Mouse (Mus musculus): ENCODE data around the gene Ccr4. TPM values are rescaled to one million over a fixed set of nuclear protein-coding genes. Genes with fewer than 3 reads are reported as not detected.
A peak's percentile ranks its signal among the peaks of the same experiment; 100 is the strongest.

Gene Ccr4
- polyA plus RNA-seq, 1 experiment from 2014 or later: not detected

DNA sequence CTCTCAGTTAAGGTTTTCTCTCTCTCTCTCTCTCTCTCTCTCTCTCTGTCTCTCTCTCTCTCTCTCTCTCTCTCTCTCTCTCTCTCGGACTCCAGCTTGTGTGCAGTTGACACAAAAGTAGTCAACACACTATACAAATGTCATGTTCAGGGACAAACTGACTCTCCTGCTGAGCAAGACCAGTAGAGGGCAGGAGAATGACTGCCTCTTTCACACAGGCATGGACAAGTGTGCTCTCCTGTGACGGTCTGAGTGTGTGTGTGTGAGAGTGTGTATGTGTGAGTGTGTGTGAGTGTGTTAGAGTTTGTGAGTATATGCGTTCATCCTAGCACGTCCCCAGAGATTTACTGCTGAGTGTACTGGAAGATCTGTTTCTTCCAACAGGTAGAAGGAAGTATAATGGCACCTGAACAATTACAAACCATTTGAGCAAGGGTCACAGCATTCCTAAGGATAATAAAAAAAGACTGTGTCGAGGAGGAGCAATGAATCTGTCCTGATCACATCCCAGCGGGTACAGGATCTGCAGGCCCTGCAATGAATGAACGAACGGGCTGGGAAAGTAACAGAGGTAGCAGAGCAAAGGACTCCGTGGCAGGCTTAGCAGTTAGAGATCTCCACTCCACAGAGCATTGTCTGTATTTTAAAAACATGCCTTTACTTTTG lies 14.2 kb upstream of the Ccr4 start:
- H3K27me3 ChIP-seq: no peaks in the 10 kb centered on the region
- H3K27ac ChIP-seq: no peak overlapping the region
- no peaks in the 10 kb centered on the region for H3K4me1 ChIP-seq
- H3K9me3 ChIP-seq: peaks cover 5% of the 10 kb centered on the region
- H3K36me3 ChIP-seq (replicated peaks): peaks cover 3% of the 10 kb centered on the region
- ATAC-seq (ENCODE audit: low FRiP score): no peak
- no peak overlapping the region for H3K9ac ChIP-seq
- H3K4me3 ChIP-seq (replicated peaks): no peak overlapping the region
- 64% methylated on average over 9 of the region's 9 CpGs for WGBS
- no peak overlapping the region for H3K4me2 ChIP-seq

DNA sequence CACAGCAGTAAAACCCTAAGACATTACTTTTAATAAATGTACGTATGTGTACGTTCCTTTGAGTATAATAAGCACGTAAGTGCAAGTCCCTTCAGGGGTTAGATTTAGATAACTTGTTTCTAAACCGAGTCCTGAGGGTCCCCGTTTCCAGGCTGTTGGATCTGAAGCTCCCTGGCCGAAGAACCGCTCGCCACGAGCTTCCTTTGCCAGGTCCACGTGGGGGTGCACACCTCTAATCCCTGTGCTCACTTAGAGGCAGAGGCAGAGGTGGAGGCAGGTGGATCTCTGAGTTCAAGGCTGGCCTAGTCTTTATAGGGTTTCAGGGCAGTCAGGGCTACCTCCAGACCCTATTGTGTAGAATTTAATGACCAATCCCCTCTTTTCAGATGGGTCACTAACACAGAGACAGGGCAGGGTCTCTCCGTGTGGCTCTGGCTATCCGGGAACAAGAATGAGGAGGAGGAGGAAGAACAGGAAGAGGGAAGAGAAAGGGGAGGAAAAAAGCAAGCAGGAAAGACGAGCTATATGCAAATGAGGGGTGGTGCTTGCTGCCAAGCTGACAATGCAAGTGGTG lies 13.3 kb upstream of the Ccr4 start:
- Histone ChIP-seq H3K9ac (no peak overlapping the region), H3K27ac (no peak overlapping the region), H3K27me3 (no peaks in the 10 kb centered on the region), H3K4me1 (no peaks in the 10 kb centered on the region), H3K4me3 (replicated peaks) (no peak overlapping the region), H3K36me3 (replicated peaks) (peaks cover 12% of the 10 kb centered on the region), H3K9me3 (peaks cover 15% of the 10 kb centered on the region), H3K4me2 (no peak overlapping the region)
- ATAC-seq (ENCODE audit: low FRiP score): no peak
- WGBS: 84% methylated on average over 13 of the region's 13 CpGs

DNA sequence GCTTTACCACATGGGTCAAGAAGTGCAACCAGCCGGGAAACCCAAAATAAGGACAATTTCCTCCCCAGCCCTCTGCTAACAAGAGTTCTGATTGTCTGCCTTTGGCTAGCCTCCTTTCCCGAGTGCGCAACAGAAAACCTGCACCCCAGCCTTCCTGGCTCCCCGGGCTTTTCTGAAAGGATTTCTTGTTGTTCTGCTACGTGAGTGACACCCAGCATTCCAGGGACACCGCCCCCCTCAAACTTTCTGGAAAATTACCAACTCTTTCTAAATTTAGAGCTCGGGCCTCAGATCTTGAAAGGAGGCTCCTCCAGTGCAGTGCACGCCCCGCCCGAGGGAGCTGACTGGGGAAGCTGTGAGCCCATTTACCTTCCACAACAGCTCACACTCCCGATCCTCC lies 10.6 kb upstream of the Ccr4 start, which contains the start of gene C130032M10Rik:
TSS of gene C130032M10Rik (plus strand) at position 334 of the 400 bp plus-strand sequence.
- 88% methylated on average over 11 of the region's 11 CpGs for WGBS
- no peak within 1 kb of the TSS for H3K4me2 ChIP-seq
- no peaks in the 10 kb centered on the region for H3K4me1 ChIP-seq
- H3K27me3 ChIP-seq: no peaks in the 10 kb centered on the region
- H3K36me3 ChIP-seq (replicated peaks): peaks cover 27% of the 10 kb centered on the region
- peaks cover 21% of the 10 kb centered on the region for H3K9me3 ChIP-seq
- H3K4me3 ChIP-seq (replicated peaks): no peak within 1 kb of the TSS
- no peak within 1 kb of the TSS for H3K9ac ChIP-seq
- no peak for ATAC-seq (ENCODE audit: low FRiP score)
- H3K27ac ChIP-seq: no peak within 1 kb of the TSS

DNA sequence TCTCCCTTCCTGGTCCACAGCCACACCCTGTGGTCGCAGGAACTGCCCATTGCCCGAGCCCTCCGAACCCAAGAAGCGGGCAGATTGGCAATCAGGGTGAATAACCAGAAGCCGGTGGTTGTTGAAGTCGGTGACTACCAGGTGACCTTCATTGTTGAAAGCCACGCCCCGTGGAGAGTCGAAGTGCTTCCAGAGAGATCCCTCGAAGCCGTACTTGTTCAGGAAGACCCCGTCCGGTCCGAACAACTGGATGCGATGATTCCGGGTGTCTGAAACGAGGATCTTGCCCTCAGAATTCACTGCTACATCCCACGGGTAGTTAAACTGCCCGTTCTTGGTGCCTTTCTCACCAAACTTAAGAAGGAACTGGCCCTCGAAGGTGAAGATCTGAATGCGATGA lies 8.1 kb upstream of the Ccr4 start:
- no peaks in the 10 kb centered on the region for H3K4me1 ChIP-seq
- H3K27ac ChIP-seq: no peak overlapping the region
- no peak overlapping the region for H3K4me2 ChIP-seq
- H3K9ac ChIP-seq: no peak overlapping the region
- peaks cover 29% of the 10 kb centered on the region for H3K36me3 ChIP-seq (replicated peaks)
- 98% methylated on average over 21 of the region's 21 CpGs for WGBS
- no peak for ATAC-seq (ENCODE audit: low FRiP score)
- peaks cover 21% of the 10 kb centered on the region for H3K9me3 ChIP-seq
- H3K4me3 ChIP-seq (replicated peaks): no peak overlapping the region
- no peaks in the 10 kb centered on the region for H3K27me3 ChIP-seq

DNA sequence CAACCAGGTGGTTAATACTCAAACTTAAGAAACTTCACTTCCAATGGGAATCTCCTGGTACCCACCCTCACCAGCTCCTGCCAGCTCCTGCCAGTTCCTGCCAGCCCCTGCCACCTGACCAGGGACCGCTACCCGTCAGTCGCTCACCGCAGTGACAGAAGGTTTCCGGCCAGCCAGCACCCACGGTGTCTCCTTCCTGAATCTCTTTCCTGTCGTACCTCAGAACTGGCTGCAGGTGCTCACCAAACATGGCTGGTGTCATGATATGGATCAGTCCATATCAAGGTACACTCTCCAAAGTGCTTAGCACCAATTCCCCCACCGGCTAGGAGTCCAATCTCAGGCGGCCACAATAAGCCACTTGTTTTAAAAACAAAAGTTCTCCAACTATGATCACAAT lies 5.1 kb upstream of the Ccr4 start:
- Histone ChIP-seq H3K4me1 (no peaks in the 10 kb centered on the region), H3K9me3 (peaks cover 21% of the 10 kb centered on the region), H3K27me3 (no peaks in the 10 kb centered on the region), H3K9ac (no peak overlapping the region), H3K4me2 (no peak overlapping the region), H3K27ac (no peak overlapping the region), H3K4me3 (replicated peaks) (no peak overlapping the region), H3K36me3 (replicated peaks) (peaks cover 29% of the 10 kb centered on the region)
- WGBS: 94% methylated on average over 9 of the region's 9 CpGs
- no peak for ATAC-seq (ENCODE audit: low FRiP score)

DNA sequence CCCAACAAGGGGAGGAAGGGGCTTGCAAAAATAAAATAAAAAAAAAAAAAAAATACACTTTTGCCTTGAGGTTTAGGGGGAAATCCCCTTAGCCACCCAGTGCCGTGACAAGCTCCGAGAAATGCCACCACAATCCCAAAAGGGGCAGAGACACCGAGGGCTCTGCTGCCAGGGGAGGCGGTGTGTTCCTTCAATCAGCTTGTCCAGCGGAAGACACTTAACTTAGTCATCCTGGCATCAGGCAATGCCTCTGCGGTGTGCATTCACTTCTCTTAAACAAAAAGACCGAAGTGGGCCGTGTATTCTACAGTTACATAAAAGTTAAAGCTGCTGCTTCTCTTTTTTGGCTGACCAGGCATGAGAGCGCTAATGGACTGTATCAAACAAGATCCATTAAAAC lies 2.7 kb upstream of the Ccr4 start:
- Histone ChIP-seq H3K9ac (no peak overlapping the region), H3K36me3 (replicated peaks) (peaks cover 11% of the 10 kb centered on the region), H3K4me2 (no peak overlapping the region), H3K4me3 (replicated peaks) (no peak overlapping the region), H3K4me1 (no peaks in the 10 kb centered on the region), H3K9me3 (peaks cover under 1% of the 10 kb centered on the region; the same call in 1 of the 2 replicates), H3K27me3 (no peaks in the 10 kb centered on the region), H3K27ac (no peak overlapping the region)
- no peak for ATAC-seq (ENCODE audit: low FRiP score)
- WGBS: 91% methylated on average over 9 of the region's 9 CpGs

DNA sequence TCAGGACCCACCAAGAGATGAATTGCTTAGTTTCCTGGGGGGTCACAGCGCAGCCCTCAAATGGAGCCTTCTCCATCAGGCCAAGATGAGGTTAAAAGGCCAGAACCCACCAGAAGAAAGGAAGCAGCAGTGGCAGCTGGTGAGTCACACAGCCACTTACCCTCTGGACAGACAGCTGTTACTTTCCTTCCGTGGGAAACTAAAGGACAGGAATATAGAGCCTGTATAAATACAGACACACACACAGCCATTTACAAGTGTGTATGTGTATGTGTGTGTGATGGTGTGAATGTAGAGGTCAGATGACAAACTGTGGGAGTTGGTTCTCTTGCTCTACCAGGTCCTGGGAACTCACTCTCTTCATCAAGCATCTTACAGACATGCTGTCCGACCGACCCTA lies 1.8 kb upstream of the Ccr4 start:
- Histone ChIP-seq H3K4me1 (no peaks in the 10 kb centered on the region), H3K9me3 (no peaks in the 10 kb centered on the region), H3K4me3 (replicated peaks) (no peak overlapping the region), H3K9ac (no peak overlapping the region), H3K27me3 (no peaks in the 10 kb centered on the region), H3K4me2 (no peak overlapping the region), H3K36me3 (replicated peaks) (peaks cover 6% of the 10 kb centered on the region; the same call in 1 of the 2 replicates), H3K27ac (no peak overlapping the region)
- 84% methylated on average over 4 of the region's 4 CpGs for WGBS
- no peak for ATAC-seq (ENCODE audit: low FRiP score)

DNA sequence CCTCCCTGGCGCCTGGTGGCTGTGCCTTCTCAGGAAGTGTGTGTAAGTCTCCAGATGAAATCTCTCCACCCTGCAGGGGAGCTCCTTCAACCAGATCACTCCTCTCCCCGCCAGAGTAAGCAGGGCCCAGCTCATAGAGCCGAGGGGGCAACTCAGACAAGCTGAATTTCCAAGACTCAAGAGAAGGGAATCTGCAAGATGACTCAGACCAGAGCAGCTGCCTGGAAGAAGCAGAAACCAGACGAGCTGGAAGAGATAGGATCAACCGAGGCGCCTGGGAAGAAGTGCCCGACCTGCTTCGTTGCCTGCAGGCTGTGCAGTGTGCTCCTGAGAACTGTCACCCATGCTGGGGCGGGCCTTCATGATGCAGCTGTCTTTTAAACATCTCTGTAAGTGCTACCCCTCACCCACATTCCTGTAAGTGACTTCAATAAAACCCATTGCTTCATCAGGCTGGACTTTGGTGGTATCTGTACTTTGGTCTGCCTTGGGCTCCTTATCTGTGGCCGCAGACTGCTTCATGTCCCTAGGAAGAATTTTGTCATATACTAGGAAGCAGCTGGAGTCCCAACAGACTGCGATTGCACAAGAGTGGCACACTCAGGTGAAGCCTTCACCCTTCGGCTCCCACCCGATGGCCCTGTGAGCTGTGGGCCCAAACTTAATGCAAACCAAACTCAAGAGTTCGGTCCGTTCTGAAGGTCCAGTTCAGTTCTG lies 1.8 kb downstream of the Ccr4 start:
- H3K4me2 ChIP-seq: no peak overlapping the region
- no peak overlapping the region for H3K27ac ChIP-seq
- no peak overlapping the region for H3K4me3 ChIP-seq (replicated peaks)
- 72% methylated on average over 15 of the region's 15 CpGs for WGBS
- no peak for ATAC-seq (ENCODE audit: low FRiP score)
- no peaks in the 10 kb centered on the region for H3K36me3 ChIP-seq (replicated peaks)
- H3K4me1 ChIP-seq: 0 out of 2 replicates have a peak, but pooled peaks cover 2% of the 10 kb centered on the region
- H3K9ac ChIP-seq: no peak overlapping the region
- H3K27me3 ChIP-seq: 0 out of 2 replicates have a peak, but pooled peaks cover 5% of the 10 kb centered on the region
- H3K9me3 ChIP-seq: no peaks in the 10 kb centered on the region

DNA sequence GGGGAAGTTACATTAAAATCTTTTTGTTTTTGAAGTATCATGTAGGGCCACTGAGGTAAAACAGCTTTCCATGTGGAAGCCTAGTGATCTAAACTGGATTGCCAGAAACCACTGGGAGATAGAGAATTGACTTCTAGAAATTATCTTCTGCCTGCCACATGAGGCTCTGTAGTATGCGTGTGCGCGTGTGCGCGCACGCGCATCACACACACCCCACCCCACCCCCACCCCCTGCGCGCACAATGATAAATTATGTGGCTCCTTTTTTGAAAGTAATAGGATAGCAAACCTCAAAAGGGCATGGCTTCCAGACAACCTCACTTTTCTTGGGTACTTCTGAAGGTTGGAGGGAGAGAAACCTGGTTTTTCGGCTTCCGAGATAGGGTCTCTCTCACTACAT lies 2.8 kb downstream of the Ccr4 start:
- Histone ChIP-seq H3K4me3 (replicated peaks) (no peak overlapping the region), H3K27ac (no peak overlapping the region), H3K4me1 (0 out of 2 replicates have a peak, but pooled peaks cover 2% of the 10 kb centered on the region), H3K9ac (no peak overlapping the region), H3K9me3 (no peaks in the 10 kb centered on the region), H3K27me3 (0 out of 2 replicates have a peak, but pooled peaks cover 5% of the 10 kb centered on the region), H3K36me3 (replicated peaks) (no peaks in the 10 kb centered on the region), H3K4me2 (no peak overlapping the region)
- no peak for ATAC-seq (ENCODE audit: low FRiP score)
- 96% methylated on average over 11 of the region's 11 CpGs for WGBS

DNA sequence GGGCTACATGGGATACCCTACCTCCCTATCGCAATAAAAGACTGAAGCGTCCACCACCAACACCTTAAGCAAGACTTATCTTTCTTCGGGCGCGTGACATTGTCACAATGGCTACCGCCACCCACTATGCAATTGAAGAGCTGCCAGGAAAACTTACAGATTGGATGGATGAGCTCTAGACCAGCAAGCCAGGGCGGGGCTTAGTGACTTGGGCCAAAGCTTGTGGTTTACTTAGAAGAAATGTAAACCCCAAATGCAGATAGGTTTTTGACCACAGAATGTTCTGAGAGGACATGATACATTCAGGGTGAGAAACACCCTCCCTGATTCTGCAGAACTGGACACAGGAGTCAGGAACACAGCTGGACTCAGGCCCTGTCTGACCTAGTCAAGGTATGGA lies 3.6 kb downstream of the Ccr4 start:
- 0 out of 2 replicates have a peak, but pooled peaks cover 5% of the 10 kb centered on the region for H3K27me3 ChIP-seq
- no peak for ATAC-seq (ENCODE audit: low FRiP score)
- H3K9ac ChIP-seq: no peak overlapping the region
- 95% methylated on average over 7 of the region's 7 CpGs for WGBS
- H3K4me1 ChIP-seq: 0 out of 2 replicates have a peak, but pooled peaks cover 2% of the 10 kb centered on the region
- no peak overlapping the region for H3K4me2 ChIP-seq
- H3K9me3 ChIP-seq: no peaks in the 10 kb centered on the region
- H3K27ac ChIP-seq: no peak overlapping the region
- no peak overlapping the region for H3K4me3 ChIP-seq (replicated peaks)
- no peaks in the 10 kb centered on the region for H3K36me3 ChIP-seq (replicated peaks)

DNA sequence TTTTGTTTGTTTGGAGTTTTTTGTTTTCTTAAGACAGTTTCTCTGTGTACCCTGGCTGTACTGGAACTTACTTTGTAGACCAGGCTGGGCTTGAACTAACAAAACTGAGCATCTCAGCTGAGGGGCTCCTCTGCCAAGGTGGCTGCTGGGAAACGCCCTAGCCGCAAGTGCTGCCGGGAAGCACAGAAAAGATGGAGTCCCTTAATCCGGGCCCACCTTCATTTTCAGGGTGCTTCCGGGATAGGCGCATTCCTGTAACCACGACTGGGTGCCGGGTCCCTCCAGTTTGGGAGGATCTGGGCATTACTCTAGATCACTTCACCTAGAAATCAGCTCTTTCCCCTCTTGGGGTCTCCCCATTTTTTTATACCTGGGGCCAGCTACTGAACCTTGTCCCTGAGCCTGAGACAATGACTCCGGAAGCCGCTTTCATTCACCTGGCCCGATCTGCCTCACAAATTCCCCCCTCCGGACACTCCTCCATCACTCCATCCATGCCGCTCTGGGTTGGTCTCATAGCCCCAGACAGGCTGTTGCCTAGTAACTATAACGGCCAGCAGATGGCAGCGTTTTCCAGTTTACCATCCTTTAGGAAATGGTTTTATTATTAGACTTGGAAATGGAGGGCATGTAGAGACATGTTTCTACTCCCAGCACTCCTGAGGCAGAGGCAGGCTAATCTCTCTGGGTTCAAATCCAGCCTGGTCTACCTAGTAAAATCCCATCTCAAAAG lies 4.8 kb downstream of the Ccr4 start:
- Histone ChIP-seq H3K4me1 (0 out of 2 replicates have a peak, but pooled peaks cover 2% of the 10 kb centered on the region), H3K9me3 (no peaks in the 10 kb centered on the region), H3K27ac (no peak overlapping the region), H3K36me3 (replicated peaks) (no peaks in the 10 kb centered on the region), H3K27me3 (0 out of 2 replicates have a peak, but pooled peaks cover 5% of the 10 kb centered on the region), H3K4me2 (no peak overlapping the region), H3K9ac (no peak overlapping the region), H3K4me3 (replicated peaks) (no peak overlapping the region)
- ATAC-seq (ENCODE audit: low FRiP score): 0 out of 2 replicates have a peak, but pooled peaks have one; percentile 41
- 21% methylated on average over 15 of the region's 15 CpGs for WGBS

DNA sequence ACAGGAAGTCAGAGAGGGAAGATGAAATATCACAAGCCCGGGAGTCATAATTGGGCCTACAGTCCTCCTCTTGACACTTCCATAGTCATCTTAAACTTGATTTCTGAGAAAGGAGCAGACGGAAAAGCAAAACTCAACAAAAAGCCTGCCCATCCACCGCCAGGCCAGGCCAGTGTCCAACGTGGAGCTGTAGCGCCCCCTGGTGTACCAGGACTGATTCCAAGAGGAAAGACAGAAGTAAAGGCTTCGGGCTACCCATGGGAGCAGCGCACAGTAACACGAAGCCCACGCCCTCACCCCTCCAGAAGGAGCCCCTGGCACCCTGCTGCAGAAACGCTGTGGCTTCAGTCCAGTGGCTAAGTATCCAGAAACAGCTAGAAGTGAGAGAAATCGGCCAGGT lies 6.5 kb downstream of the Ccr4 start:
- Histone ChIP-seq H3K27ac (no peak overlapping the region), H3K4me3 (replicated peaks) (no peak overlapping the region), H3K27me3 (0 out of 2 replicates have a peak, but pooled peaks cover 5% of the 10 kb centered on the region), H3K4me2 (peak overlapping the region; percentile 26), H3K36me3 (replicated peaks) (no peaks in the 10 kb centered on the region), H3K4me1 (0 out of 2 replicates have a peak, but pooled peaks cover 2% of the 10 kb centered on the region), H3K9ac (no peak overlapping the region; the same call in 1 of the 2 replicates), H3K9me3 (no peaks in the 10 kb centered on the region)
- ATAC-seq (ENCODE audit: low FRiP score): 0 out of 2 replicates have a peak, but pooled peaks have one; percentile 36
- WGBS: 9% methylated on average over 11 of the region's 11 CpGs

All from forebrain, embryonic 12.5 days (tissue).